Mouse (Mus musculus) c-Kit-negative CD71-positive TER-119-positive erythroid progenitor cells, embryonic 14.5 days (primary cell): ENCODE data around the gene Slc35b1.

ENCODE experiments used
- DNase-seq: peaks from one replicate; pipeline ENCODE4 v3.0.0-alpha.2; 2013; ENCODE audit warnings: low read depth, low spot score

Gene Slc35b1

GRCm38 (mm10) chr11:95423505-95423904 lies 39.0 kb downstream of the Slc35b1 start:
- DNase-seq = no peak

DNA sequence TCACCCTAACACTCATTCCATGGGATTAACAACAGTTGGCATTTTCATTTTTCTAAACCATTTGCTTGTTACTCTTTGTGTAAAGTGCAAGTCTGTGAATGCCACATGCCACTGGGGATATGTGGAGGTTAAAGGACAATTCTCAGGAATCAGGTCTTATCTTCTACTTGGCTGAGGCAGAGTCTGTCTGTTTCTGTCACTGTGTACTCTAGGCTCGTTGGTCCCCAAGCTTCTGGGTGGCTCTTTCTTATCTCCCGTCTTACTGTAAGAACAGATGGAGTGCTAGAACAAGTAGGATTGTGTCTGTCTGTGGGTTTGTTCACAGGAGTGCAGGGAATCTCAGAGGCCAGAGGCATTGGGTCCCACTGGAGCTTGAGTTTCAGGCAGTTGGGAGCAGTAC lies 46.9 kb downstream of the Slc35b1 start:
- no peak for DNase-seq

DNA sequence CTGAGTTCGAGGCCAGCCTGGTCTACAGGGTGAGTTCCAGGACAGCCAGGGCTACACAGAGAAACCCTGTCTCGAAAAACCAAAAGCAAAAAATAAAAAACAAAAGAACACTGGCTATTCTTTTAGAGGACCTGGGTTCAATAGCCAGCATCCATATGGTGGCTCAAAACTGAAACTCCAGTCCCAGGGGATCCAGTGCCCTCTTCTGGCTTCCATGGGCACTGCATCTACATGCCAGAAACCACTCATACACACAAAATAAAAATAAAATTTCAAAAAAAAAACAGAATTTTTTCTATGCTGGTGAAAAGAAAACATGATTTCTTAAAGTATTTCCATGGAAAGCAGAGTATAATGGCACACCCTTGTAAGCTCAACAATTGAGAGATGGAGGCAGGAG lies 47.7 kb downstream of the Slc35b1 start:
- DNase-seq = no peak
